Mouse (Mus musculus) stomach, embryonic 16.5 days (tissue): ENCODE measurements around the gene Synpo2l. TPM values are rescaled to one million over a fixed set of nuclear protein-coding genes. Genes with fewer than 3 reads are reported as not detected.

ENCODE experiments used
- ATAC-seq: fragments of 200-750 bp; cut with Nextera tagmentation; 2 replicates; pipeline ENCODE4 v1.8.0; 2017; ENCODE audit warnings: moderate number of reproducible peaks, moderate TSS enrichment; ENCODE audit not compliant: insufficient read depth, low FRiP score
- H3K27ac ChIP-seq: fragments of 300-500 bp; sonication (generic); 2 replicates; pipeline ENCODE4 v1.5.1; 2014; ENCODE audit warnings: low read length
- H3K27me3 ChIP-seq: fragments of 300-500 bp; sonication (generic); 2 replicates; pipeline ENCODE4 v1.6.1; 2014; ENCODE audit warnings: low read length, control low read depth, mixed read lengths; ENCODE audit not compliant: control insufficient read depth, insufficient read depth
- H3K36me3 ChIP-seq: fragments of 300-500 bp; sonication (generic); 2 replicates; pipeline ENCODE4 v1.6.1; 2014; ENCODE audit warnings: low read length; ENCODE audit not compliant: control insufficient read depth, insufficient read depth
- H3K4me1 ChIP-seq: fragments of 300-500 bp; sonication (generic); 2 replicates; pipeline ENCODE4 v1.6.1; 2014; ENCODE audit warnings: low read length, control low read depth, mixed read lengths; ENCODE audit not compliant: control insufficient read depth, insufficient read depth
- H3K4me2 ChIP-seq: fragments of 300-500 bp; sonication (generic); 2 replicates; pipeline ENCODE4 v1.6.1; 2014; ENCODE audit warnings: low read depth, low read length, mixed read lengths
- H3K4me3 ChIP-seq: fragments of 300-500 bp; sonication (generic); replicated peaks from 2 replicates; pipeline ENCODE4 v1.5.1; 2014; ENCODE audit warnings: mild to moderate bottlenecking, low read length
- H3K9ac ChIP-seq: fragments of 300-500 bp; sonication (generic); 2 replicates; pipeline ENCODE4 v1.6.1; 2014; ENCODE audit warnings: low read length
- H3K9me3 ChIP-seq: fragments of 300-500 bp; sonication (generic); replicated peaks from 2 replicates; pipeline ENCODE4 v1.6.1; 2016; ENCODE audit warnings: low read length, control low read depth; ENCODE audit not compliant: control insufficient read depth
- WGBS: fragments of 180-500 bp; shearing (Covaris S2); extraction: QIAGEN DNeasy Blood & Tissue Kit; methylation state at CpG from one replicate; pipeline ENCODE4 v1.1.7; 2014; 5-methylcytosine and 5-hydroxymethylcytosine counted together
- polyA plus RNA-seq: library from polyadenylated mRNA; unstranded; fragments of >200 nt; fragmentation: Nextera tagmentation; extraction: Ambion mirVana; gene quantifications from 2 replicates; pipeline ENCODE4 v1.2.1, GENCODE M21; 2015

The Synpo2l gene
- polyA plus RNA-seq, 1 experiment from 2014 or later = 5.1 TPM

GRCm38 (mm10) chr14:20689009-20689408 is 20.9 kb upstream of the Synpo2l start:
- H3K27ac ChIP-seq = no peak overlapping the region

DNA sequence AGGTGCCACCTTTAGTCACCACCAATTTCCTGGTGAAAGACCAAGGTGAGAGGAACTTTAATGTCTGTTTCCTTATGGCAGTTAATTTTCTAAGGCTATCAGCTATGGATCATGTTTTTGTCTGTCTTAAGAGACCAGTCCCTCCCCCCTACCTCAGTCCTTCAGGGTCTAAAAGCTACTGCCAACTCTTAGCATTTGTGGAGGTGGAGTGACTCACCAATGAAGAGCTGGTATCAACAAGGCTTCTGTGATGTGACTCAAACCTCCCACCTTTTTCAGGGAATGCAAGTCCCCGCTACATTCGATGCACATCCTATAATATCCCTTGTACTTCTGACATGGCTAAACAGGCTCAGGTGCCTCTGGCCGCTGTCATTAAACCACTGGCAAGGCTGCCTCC is 18.4 kb upstream of the Synpo2l start:
- 94% methylated on average over 3 of the region's 3 CpGs for WGBS
- H3K9me3 ChIP-seq = no peaks in the 10 kb centered on the region
- H3K27me3 ChIP-seq = no peaks in the 10 kb centered on the region
- ATAC-seq = no peak
- no peaks in the 10 kb centered on the region for H3K4me1 ChIP-seq
- peaks cover 60% of the 10 kb centered on the region for H3K36me3 ChIP-seq
- H3K4me3 ChIP-seq = no peak overlapping the region
- no peak overlapping the region for H3K27ac ChIP-seq
- H3K4me2 ChIP-seq = no peak overlapping the region
- H3K9ac ChIP-seq = no peak overlapping the region

More at GRCm38 (mm10) chr14:20689009-20689408, 20.9 kb upstream of the Synpo2l start:
- Histone ChIP-seq H3K9ac (no peak overlapping the region), H3K4me2 (no peak overlapping the region), H3K9me3 (no peaks in the 10 kb centered on the region), H3K36me3 (peaks cover 48% of the 10 kb centered on the region), H3K4me1 (no peaks in the 10 kb centered on the region), H3K4me3 (no peak overlapping the region), H3K27me3 (no peaks in the 10 kb centered on the region)
- no peak for ATAC-seq
- 86% methylated on average over 2 of the region's 2 CpGs for WGBS

DNA sequence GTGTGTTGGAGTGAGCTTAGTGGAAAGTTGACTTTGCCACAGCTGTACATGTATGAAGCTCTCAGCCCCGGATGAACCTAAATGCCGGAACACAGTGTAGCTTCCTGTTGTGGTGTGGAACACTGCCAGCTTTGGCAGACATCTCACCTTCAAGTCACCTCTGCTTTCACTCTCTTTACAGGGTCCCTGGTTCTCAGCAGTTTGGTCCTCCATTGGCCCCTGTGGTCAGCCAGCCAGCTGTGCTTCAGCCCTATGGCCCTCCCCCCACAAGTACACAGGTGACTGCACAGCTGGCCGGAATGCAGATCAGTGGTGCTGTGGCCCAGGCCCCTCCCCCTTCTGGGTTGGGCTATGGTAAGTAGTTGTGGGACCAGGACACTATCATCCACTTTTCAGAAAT is 14.3 kb upstream of the Synpo2l start:
- Histone ChIP-seq H3K4me3 (no peak overlapping the region), H3K36me3 (peaks cover 54% of the 10 kb centered on the region), H3K9me3 (no peaks in the 10 kb centered on the region), H3K27ac (no peak overlapping the region), H3K4me1 (no peaks in the 10 kb centered on the region), H3K27me3 (no peaks in the 10 kb centered on the region), H3K9ac (no peak overlapping the region), H3K4me2 (no peak overlapping the region)
- WGBS = 71% methylated on average over 3 of the region's 3 CpGs
- ATAC-seq = peak; percentile 59; the same call in 1 of the 2 replicates

- Histone ChIP-seq H3K4me1 (no peaks in the 10 kb centered on the region), H3K27me3 (no peaks in the 10 kb centered on the region), H3K9me3 (no peaks in the 10 kb centered on the region), H3K4me2 (no peak overlapping the region), H3K4me3 (no peak overlapping the region), H3K9ac (no peak overlapping the region), H3K27ac (no peak overlapping the region), H3K36me3 (peaks cover 59% of the 10 kb centered on the region)
- 83% methylated on average over 2 of the region's 2 CpGs for whole genome bisulfite sequencing
- ATAC-seq = no peak
Measured at GRCm38 (mm10) chr14:20681742-20682141, 13.6 kb upstream of the Synpo2l start.

GRCm38 (mm10) chr14:20677906-20678305 is 9.8 kb upstream of the Synpo2l start:
- no peak for ATAC-seq
- Histone ChIP-seq H3K36me3 (peaks cover 48% of the 10 kb centered on the region), H3K9ac (no peak overlapping the region), H3K27me3 (no peaks in the 10 kb centered on the region), H3K4me2 (no peak overlapping the region), H3K9me3 (no peaks in the 10 kb centered on the region), H3K27ac (no peak overlapping the region), H3K4me1 (peaks cover 13% of the 10 kb centered on the region), H3K4me3 (no peak overlapping the region)
- WGBS = 89% methylated on average over 4 of the region's 4 CpGs

DNA sequence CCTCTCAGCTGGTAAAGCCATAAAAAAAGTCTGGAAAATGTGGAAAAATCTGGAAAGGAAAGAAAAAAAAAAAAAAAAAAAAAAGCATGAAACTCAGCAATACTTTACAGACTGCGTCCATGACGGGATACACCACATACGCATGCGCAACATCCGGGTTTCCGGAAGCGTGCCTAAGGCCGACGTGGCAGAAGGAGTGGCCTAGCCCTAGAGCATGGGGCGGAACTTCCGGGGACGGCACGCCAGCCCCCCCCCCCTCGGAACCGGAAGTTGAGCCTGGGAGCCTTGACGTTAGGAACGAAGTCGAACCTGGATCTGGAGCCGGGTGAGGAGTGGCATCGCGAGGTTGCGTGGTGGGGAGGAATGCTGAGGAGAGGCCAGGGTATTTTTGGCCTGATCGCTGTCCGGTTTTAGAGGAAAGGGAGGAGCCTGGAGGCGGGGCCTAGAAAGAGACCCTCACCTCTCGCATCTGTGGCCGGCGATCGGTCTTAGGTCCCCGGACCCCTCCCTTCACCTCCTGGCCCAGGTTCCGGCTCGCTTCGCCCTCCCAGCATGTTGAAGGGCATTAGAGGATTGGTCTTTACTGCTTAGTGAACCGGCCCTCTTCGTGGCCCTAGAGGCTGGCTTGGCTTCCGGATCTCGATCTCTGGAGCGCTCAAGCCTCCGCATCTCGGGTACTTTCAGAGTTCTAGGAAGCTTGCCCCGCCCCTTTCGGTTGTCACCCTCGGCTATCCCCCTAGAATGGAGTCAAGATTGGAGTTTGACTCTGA is 6.1 kb upstream of the Synpo2l start, which contains the start of gene Sec24c:
Gene Sec24c, plus strand, starts transcription at position 245 of the 770 bp plus-strand sequence.
- H3K4me2 ChIP-seq = peak within 1 kb of the TSS; percentile 94
- H3K4me3 ChIP-seq = peak within 1 kb of the TSS; percentile 97
- under 1% methylated on average over 43 of the region's 43 CpGs for WGBS
- peaks cover 13% of the 10 kb centered on the region for H3K4me1 ChIP-seq
- peak within 1 kb of the TSS; percentile 98 for H3K27ac ChIP-seq
- ATAC-seq = peak; percentile 97
- H3K9me3 ChIP-seq = no peaks in the 10 kb centered on the region
- peak within 1 kb of the TSS; percentile 95 for H3K9ac ChIP-seq
- peaks cover 18% of the 10 kb centered on the region for H3K36me3 ChIP-seq
- no peaks in the 10 kb centered on the region for H3K27me3 ChIP-seq

DNA sequence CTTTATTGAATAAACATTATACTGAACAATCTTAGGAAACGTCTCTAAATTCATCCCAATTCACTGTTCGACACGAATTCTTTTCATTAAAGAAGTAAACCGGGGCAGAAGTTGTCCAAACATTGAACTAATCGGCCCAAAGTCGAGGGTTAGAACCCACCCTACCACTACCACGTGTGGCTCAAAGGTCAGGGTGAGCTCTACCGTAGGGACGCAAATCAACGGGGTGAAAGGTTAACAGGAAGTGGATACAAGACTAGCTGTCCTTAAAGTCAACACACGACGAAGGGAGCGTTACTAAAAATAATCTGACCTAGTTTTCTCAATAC is 5.5 kb upstream of the Synpo2l start:
- Histone ChIP-seq H3K4me1 (peaks cover 13% of the 10 kb centered on the region), H3K36me3 (peaks cover 16% of the 10 kb centered on the region), H3K27me3 (no peaks in the 10 kb centered on the region), H3K9ac (peak overlapping the region; percentile 63), H3K9me3 (no peaks in the 10 kb centered on the region), H3K4me3 (peak overlapping the region; percentile 97), H3K27ac (peak overlapping the region; percentile 98), H3K4me2 (peak overlapping the region; percentile 88)
- 7% methylated on average over 13 of the region's 13 CpGs for WGBS
- peak; percentile 61; the same call in 1 of the 2 replicates for ATAC-seq

DNA sequence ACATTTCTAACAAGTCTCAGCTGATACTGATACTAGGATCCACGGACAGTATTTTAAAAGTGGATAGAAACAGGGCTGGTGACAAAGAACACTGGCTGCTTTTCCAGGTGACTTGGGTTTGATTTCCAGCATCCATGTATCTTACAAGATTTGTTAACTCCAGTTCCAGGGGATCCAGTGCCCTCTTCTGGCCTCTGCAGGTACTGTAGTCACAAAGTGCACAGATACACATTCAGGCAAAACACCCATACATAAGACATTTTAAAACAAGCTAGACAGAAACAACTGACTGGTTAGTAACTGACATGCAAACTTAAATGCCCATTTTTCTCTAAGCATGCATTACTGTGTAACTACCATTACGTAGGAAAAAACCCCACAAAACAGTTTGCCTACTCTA is 4.8 kb upstream of the Synpo2l start:
- no peaks in the 10 kb centered on the region for H3K27me3 ChIP-seq
- H3K4me2 ChIP-seq = no peak overlapping the region
- no peak for ATAC-seq
- WGBS = 93% methylated on average over 2 of the region's 2 CpGs
- H3K9ac ChIP-seq = no peak overlapping the region
- H3K9me3 ChIP-seq = no peaks in the 10 kb centered on the region
- H3K36me3 ChIP-seq = peaks cover 16% of the 10 kb centered on the region
- H3K4me3 ChIP-seq = no peak overlapping the region
- H3K27ac ChIP-seq = no peak overlapping the region
- H3K4me1 ChIP-seq = peaks cover 13% of the 10 kb centered on the region

GRCm38 (mm10) chr14:20667469-20667868 is 685 bp downstream of the Synpo2l start:
- Histone ChIP-seq H3K36me3 (no peaks in the 10 kb centered on the region), H3K27me3 (no peaks in the 10 kb centered on the region), H3K27ac (peak overlapping the region; percentile 62; the same call in 1 of the 2 replicates), H3K9ac (no peak overlapping the region), H3K9me3 (no peaks in the 10 kb centered on the region), H3K4me3 (no peak overlapping the region), H3K4me1 (0 out of 2 replicates have a peak, but pooled peaks cover under 1% of the 10 kb centered on the region), H3K4me2 (no peak overlapping the region)
- ATAC-seq = peak; percentile 71; the same call in 1 of the 2 replicates
- 70% methylated on average over 1 of the region's 1 CpGs for WGBS
